Mouse (Mus musculus) hematopoietic stem cell, adult 5-6 weeks (primary cell): ENCODE data around the gene Klhl25. TPM values are rescaled to one million over a fixed set of nuclear protein-coding genes. Genes with fewer than 3 reads are reported as not detected.

ENCODE experiments used
- ATAC-seq, 2 experiments: fragments of 125-278 bp in 1 of 2; replicated peaks in 1 of 2; 2 replicates each; pipeline ENCODE4 v1.8.0; 2016 to 2017; ENCODE audit warnings: inconsistent platforms in 2 of 2, mild to moderate bottlenecking in 2 of 2, moderate number of reproducible peaks in 2 of 2, low read depth in 1 of 2, moderate TSS enrichment in 1 of 2; ENCODE audit not compliant: low FRiP score in 2 of 2, poor library complexity in 2 of 2, severe bottlenecking in 2 of 2, insufficient read depth in 1 of 2, low TSS enrichment in 1 of 2
- total RNA-seq: library from RNA; stranded (forward); fragments of 172-1452, 232-1000 nt; gene quantifications from 2 replicates; pipeline ENCODE4 v1.2.3, GENCODE M21; 2017

The Klhl25 gene
- 8.6 and 9.3 TPM in 2 replicates for total RNA-seq

- ATAC-seq: peak; percentile 99
Measured at GRCm38 (mm10) chr7:75848115-75848775, at the start of gene Klhl25. Gene Klhl25 (plus strand): TSS chr7:75848310.

- ATAC-seq: no peak
Measured at GRCm38 (mm10) chr7:75800530-75800929, 47.6 kb upstream of the Klhl25 start.

- no peak for ATAC-seq
Measured at GRCm38 (mm10) chr7:75801022-75801421, 47.1 kb upstream of the Klhl25 start.

- ATAC-seq: no peak
Measured at GRCm38 (mm10) chr7:75801621-75802358, 46.3 kb upstream of the Klhl25 start.

GRCm38 (mm10) chr7:75802887-75803286 lies 45.2 kb upstream of the Klhl25 start:
- ATAC-seq: no peak

- no peak for ATAC-seq
Measured at GRCm38 (mm10) chr7:75806161-75806560, 41.9 kb upstream of the Klhl25 start.

- peak in 1 of 2 experiments; percentile 36; a peak in 1 of 4 replicates for ATAC-seq
Measured at GRCm38 (mm10) chr7:75806711-75807110, 41.4 kb upstream of the Klhl25 start.

GRCm38 (mm10) chr7:75807460-75808304 lies 40.4 kb upstream of the Klhl25 start:
- no peak for ATAC-seq

- ATAC-seq: no peak
Measured at GRCm38 (mm10) chr7:75820687-75821086, 27.4 kb upstream of the Klhl25 start.

GRCm38 (mm10) chr7:75822087-75822668 lies 25.9 kb upstream of the Klhl25 start:
- no peak for ATAC-seq

- no peak for ATAC-seq
Measured at GRCm38 (mm10) chr7:75823071-75823470, 25.0 kb upstream of the Klhl25 start.

GRCm38 (mm10) chr7:75826360-75827103 lies 21.6 kb upstream of the Klhl25 start:
- ATAC-seq: no peak

GRCm38 (mm10) chr7:75827357-75827756 lies 20.8 kb upstream of the Klhl25 start:
- ATAC-seq: no peak

- ATAC-seq: peak; percentile 89 to 95
Measured at GRCm38 (mm10) chr7:75827850-75828249, 20.3 kb upstream of the Klhl25 start.

GRCm38 (mm10) chr7:75828536-75828935 lies 19.6 kb upstream of the Klhl25 start:
- no peak for ATAC-seq

- ATAC-seq: peak in 1 of 2 experiments; percentile 22; a peak in 1 of 4 replicates
Measured at GRCm38 (mm10) chr7:75830251-75831060, 17.7 kb upstream of the Klhl25 start.
